Mouse (Mus musculus) heart, embryonic 11.5 days (tissue): Measurements from ENCODE around the gene Sry. TPM values are rescaled to one million over a fixed set of nuclear protein-coding genes. Genes with fewer than 3 reads are reported as not detected.

Experiments used
- ATAC-seq: fragments of 200-750 bp; cut with Nextera tagmentation; replicated peaks from 2 replicates; pipeline ENCODE4 v1.8.0; 2017; ENCODE audit warnings: moderate library complexity; ENCODE audit not compliant: insufficient number of reproducible peaks, low FRiP score, low TSS enrichment
- H3K27ac ChIP-seq: fragments of 300-500 bp; sonication (generic); 2 replicates; pipeline ENCODE4 v1.5.1; 2014; ENCODE audit warnings: mild to moderate bottlenecking, low read depth, low read length
- H3K27me3 ChIP-seq: fragments of 300-500 bp; sonication (generic); 2 replicates; pipeline ENCODE4 v1.6.1; 2014; ENCODE audit warnings: mild to moderate bottlenecking, low read length, mixed read lengths; ENCODE audit not compliant: control insufficient read depth, insufficient read depth
- H3K36me3 ChIP-seq: fragments of 300-500 bp; sonication (generic); 2 replicates; pipeline ENCODE4 v1.6.1; 2014; ENCODE audit warnings: mild to moderate bottlenecking, low read length, moderate library complexity, mixed read lengths; ENCODE audit not compliant: control insufficient read depth, insufficient read depth
- H3K4me1 ChIP-seq: fragments of 300-500 bp; sonication (generic); 2 replicates; pipeline ENCODE4 v1.6.1; 2014; ENCODE audit warnings: low read length; ENCODE audit not compliant: control insufficient read depth, insufficient read depth
- H3K4me2 ChIP-seq: fragments of 300-500 bp; sonication (generic); 2 replicates; pipeline ENCODE4 v1.6.1; 2014; ENCODE audit warnings: mild to moderate bottlenecking, moderate library complexity
- H3K4me3 ChIP-seq: fragments of 300-500 bp; sonication (generic); 2 replicates; pipeline ENCODE4 v1.5.1; 2014; ENCODE audit warnings: low read depth, low read length
- H3K9ac ChIP-seq: fragments of 300-500 bp; sonication (generic); 2 replicates; pipeline ENCODE4 v1.6.1; 2014; ENCODE audit warnings: mild to moderate bottlenecking, low read depth, low read length, moderate library complexity
- H3K9me3 ChIP-seq: fragments of 300-500 bp; sonication (generic); replicated peaks from 2 replicates; pipeline ENCODE4 v1.6.1; 2016; ENCODE audit warnings: low read length; ENCODE audit not compliant: control insufficient read depth
- WGBS: fragments of 180-500 bp; shearing (Covaris S2); extraction: QIAGEN DNeasy Blood & Tissue Kit; methylation state at CpG from one replicate; pipeline ENCODE4 v1.1.7; 2014; ENCODE audit not compliant: insufficient replicate concordance; 5-methylcytosine and 5-hydroxymethylcytosine counted together
- polyA plus RNA-seq: library from polyadenylated mRNA; unstranded; fragments of >200 nt; fragmentation: Nextera tagmentation; extraction: Ambion mirVana; gene quantifications from 2 replicates; pipeline ENCODE4 v1.2.1, GENCODE M21; 2014

The Sry gene
- polyA plus RNA-seq = not detected in 2 replicates

DNA sequence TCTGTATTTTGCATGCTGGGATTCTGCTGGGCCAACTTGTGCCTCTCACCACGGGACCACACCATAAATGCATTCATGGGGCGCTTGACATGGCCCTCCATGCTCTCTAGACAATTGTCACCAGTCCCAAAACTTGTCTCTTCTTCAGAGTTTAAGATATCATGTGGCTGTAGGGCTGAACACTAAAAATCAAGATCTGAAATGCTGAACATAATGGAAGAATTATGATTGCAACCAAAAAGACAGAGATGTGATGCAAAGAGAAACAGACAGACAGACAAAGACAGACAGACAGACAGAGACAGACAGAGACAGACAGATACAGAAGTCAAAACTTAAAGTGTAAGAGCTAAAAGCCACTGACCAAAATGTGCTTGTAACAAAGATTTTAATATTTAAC, at the start of gene Sry:
Gene Sry (minus strand): TSS at position 101 of the 400 bp plus-strand sequence.
- no peak for ATAC-seq

More for the DNA sequence above, at the start of gene Sry:
- H3K4me1 ChIP-seq = no peaks in the 10 kb centered on the region
- H3K27ac ChIP-seq = no peak within 1 kb of the TSS
- H3K27me3 ChIP-seq = no peaks in the 10 kb centered on the region
- no peaks in the 10 kb centered on the region for H3K36me3 ChIP-seq
- 73% methylated on average over 2 of the region's 2 CpGs for WGBS
- no peak within 1 kb of the TSS for H3K4me3 ChIP-seq
- no peaks in the 10 kb centered on the region for H3K9me3 ChIP-seq
- H3K9ac ChIP-seq = no peak within 1 kb of the TSS
- H3K4me2 ChIP-seq = no peak within 1 kb of the TSS

Other genes with a start within 250 kb of the Sry start
- gene H2al2c, start 64.6 kb downstream of the Sry start, polyA plus RNA-seq = not detected in 2 replicates
- gene H2al2b, start 57.0 kb upstream of the Sry start, polyA plus RNA-seq = not detected in 2 replicates
- not detected in 2 replicates for gene Gm4064, start 132.5 kb upstream of the Sry start, polyA plus RNA-seq
- gene Rbmy, start 167.0 kb upstream of the Sry start, polyA plus RNA-seq = not detected in 2 replicates
- gene Gm10256, start 167.0 kb upstream of the Sry start, polyA plus RNA-seq = not detected in 2 replicates
- not detected in 2 replicates for gene Gm10352, start 237.3 kb upstream of the Sry start, polyA plus RNA-seq